Mouse (Mus musculus): Measurements from ENCODE around the gene Bricd5. TPM values are rescaled to one million over a fixed set of nuclear protein-coding genes. Genes with fewer than 3 reads are reported as not detected.

The Bricd5 gene
- polyA plus RNA-seq, 1 experiment from 2014 or later, result not detected

- peaks cover 24% of the 10 kb centered on the region for H3K4me1 ChIP-seq (ENCODE audit: control insufficient read depth, insufficient read depth, low read length)
- no peaks in the 10 kb centered on the region for H3K27me3 ChIP-seq (ENCODE audit: control insufficient read depth, insufficient read depth, low read length)
- WGBS, result 17% methylated on average over 7 of the region's 7 CpGs
- no peak for ATAC-seq (ENCODE audit: insufficient number of reproducible peaks, insufficient read depth, low FRiP score, low read depth)
- H3K4me2 ChIP-seq (replicated peaks; ENCODE audit: low read depth, low read length), result peak overlapping the region; percentile 93
- H3K9ac ChIP-seq (replicated peaks; ENCODE audit: low read depth, low read length), result 0 out of 2 replicates have a peak overlapping the region, but pooled peaks have one; percentile 84
- H3K27ac ChIP-seq (ENCODE audit: low read length), result peak overlapping the region; percentile 52
- peak overlapping the region; percentile 80 for H3K4me3 ChIP-seq (ENCODE audit: low read depth, low read length)
- peaks cover 3% of the 10 kb centered on the region; the same call in 1 of the 2 replicates for H3K36me3 ChIP-seq (ENCODE audit: control insufficient read depth, insufficient read depth, low read length)
- no peaks in the 10 kb centered on the region for H3K9me3 ChIP-seq (ENCODE audit: control insufficient read depth, low read depth, low read length)
These were observed 4.3 kb upstream of the Bricd5 start for GRCm38 (mm10) chr17:24469336-24469909.

GRCm38 (mm10) chr17:24469910-24470602 is 3.6 kb upstream of the Bricd5 start, which contains the start of the genes E4f1 and Pgp:
Gene E4f1 (minus strand): TSS chr17:24470313.
Gene Pgp (plus strand): TSS chr17:24470392.
- Histone ChIP-seq H3K4me2 (replicated peaks; ENCODE audit: low read depth, low read length) (peak within 1 kb of the TSS; percentile 93), H3K36me3 (ENCODE audit: control insufficient read depth, insufficient read depth, low read length) (peaks cover 5% of the 10 kb centered on the region; the same call in 1 of the 2 replicates), H3K9me3 (ENCODE audit: control insufficient read depth, low read depth, low read length) (no peaks in the 10 kb centered on the region), H3K4me3 (ENCODE audit: low read depth, low read length) (peak within 1 kb of the TSS; percentile 80), H3K27ac (ENCODE audit: low read length) (peak within 1 kb of the TSS; percentile 52), H3K9ac (replicated peaks; ENCODE audit: low read depth, low read length) (peak within 1 kb of the TSS; percentile 84), H3K4me1 (ENCODE audit: control insufficient read depth, insufficient read depth, low read length) (peaks cover 24% of the 10 kb centered on the region), H3K27me3 (ENCODE audit: control insufficient read depth, insufficient read depth, low read length) (no peaks in the 10 kb centered on the region)
- ATAC-seq (ENCODE audit: insufficient number of reproducible peaks, insufficient read depth, low FRiP score, low read depth), result peak; percentile 98
- under 1% methylated on average over 75 of the region's 75 CpGs for WGBS

DNA sequence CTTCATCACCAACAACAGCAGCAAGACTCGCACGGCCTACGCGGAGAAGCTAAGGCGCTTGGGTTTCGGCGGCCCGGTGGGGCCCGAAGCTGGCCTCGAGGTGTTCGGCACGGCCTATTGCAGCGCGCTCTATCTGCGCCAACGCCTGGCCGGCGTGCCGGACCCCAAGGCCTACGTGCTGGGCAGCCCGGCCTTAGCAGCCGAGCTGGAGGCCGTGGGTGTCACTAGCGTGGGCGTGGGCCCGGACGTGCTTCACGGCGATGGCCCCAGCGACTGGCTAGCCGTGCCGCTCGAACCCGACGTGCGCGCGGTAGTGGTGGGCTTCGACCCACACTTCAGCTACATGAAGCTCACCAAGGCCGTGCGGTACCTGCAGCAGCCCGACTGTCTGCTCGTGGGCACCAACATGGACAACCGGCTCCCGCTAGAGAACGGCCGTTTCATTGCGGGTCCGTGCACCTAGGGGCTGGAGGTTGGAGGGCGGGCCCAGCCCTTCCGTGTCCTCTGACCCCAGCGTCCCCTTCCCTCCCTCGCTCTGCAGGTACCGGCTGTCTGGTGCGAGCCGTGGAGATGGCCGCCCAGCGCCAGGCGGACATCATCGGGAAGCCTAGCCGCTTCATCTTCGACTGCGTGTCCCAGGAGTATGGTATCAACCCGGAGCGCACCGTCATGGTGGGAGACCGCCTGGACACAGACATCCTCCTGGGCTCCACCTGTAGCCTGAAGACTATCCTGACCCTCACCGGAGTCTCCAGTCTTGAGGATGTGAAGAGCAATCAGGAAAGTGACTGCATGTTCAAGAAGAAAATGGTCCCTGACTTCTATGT is 2.8 kb upstream of the Bricd5 start:
- Histone ChIP-seq H3K36me3 (ENCODE audit: control insufficient read depth, insufficient read depth, low read length) (peaks cover 13% of the 10 kb centered on the region), H3K27me3 (ENCODE audit: control insufficient read depth, insufficient read depth, low read length) (no peaks in the 10 kb centered on the region), H3K27ac (ENCODE audit: low read length) (peak overlapping the region; percentile 52; the same call in 1 of the 2 replicates), H3K4me2 (replicated peaks; ENCODE audit: low read depth, low read length) (peak overlapping the region; percentile 93), H3K4me3 (ENCODE audit: low read depth, low read length) (peak overlapping the region; percentile 80), H3K9ac (replicated peaks; ENCODE audit: low read depth, low read length) (peak overlapping the region; percentile 84), H3K4me1 (ENCODE audit: control insufficient read depth, insufficient read depth, low read length) (peaks cover 24% of the 10 kb centered on the region), H3K9me3 (ENCODE audit: control insufficient read depth, low read depth, low read length) (no peaks in the 10 kb centered on the region)
- WGBS, result 1% methylated on average over 68 of the region's 68 CpGs
- peak; percentile 16; the same call in 1 of the 2 replicates for ATAC-seq (ENCODE audit: insufficient number of reproducible peaks, insufficient read depth, low FRiP score, low read depth)

DNA sequence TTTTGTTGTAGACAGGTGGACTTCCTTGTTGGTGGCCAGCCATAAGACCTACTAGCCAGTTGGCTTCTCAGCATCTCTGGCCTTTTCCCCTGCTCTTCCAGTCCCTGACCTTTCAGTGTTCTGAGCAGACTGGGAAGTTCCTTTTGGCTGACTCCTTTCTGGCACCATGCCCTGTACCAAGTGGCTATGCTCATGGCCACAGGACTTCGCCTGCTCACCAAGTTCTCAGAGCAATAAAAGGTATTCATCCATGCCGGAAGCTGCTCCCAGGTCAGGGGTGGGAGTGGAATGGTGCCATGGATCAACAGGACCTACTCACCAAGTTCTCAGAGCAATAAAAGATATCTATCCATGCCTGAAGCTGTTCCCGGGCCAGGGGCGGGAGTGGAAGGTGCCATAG is 1.2 kb upstream of the Bricd5 start:
- H3K9me3 ChIP-seq (ENCODE audit: control insufficient read depth, low read depth, low read length), result no peaks in the 10 kb centered on the region
- 0 out of 2 replicates have a peak overlapping the region, but pooled peaks have one; percentile 93 for H3K4me2 ChIP-seq (replicated peaks; ENCODE audit: low read depth, low read length)
- peaks cover 24% of the 10 kb centered on the region for H3K4me1 ChIP-seq (ENCODE audit: control insufficient read depth, insufficient read depth, low read length)
- 80% methylated on average over 4 of the region's 4 CpGs for WGBS
- no peak overlapping the region for H3K9ac ChIP-seq (replicated peaks; ENCODE audit: low read depth, low read length)
- no peak overlapping the region for H3K4me3 ChIP-seq (ENCODE audit: low read depth, low read length)
- peaks cover 26% of the 10 kb centered on the region for H3K36me3 ChIP-seq (ENCODE audit: control insufficient read depth, insufficient read depth, low read length)
- no peaks in the 10 kb centered on the region for H3K27me3 ChIP-seq (ENCODE audit: control insufficient read depth, insufficient read depth, low read length)
- peak overlapping the region; percentile 27; the same call in 1 of the 2 replicates for H3K27ac ChIP-seq (ENCODE audit: low read length)
- ATAC-seq (ENCODE audit: insufficient number of reproducible peaks, insufficient read depth, low FRiP score, low read depth), result no peak

- no peak for ATAC-seq (ENCODE audit: insufficient number of reproducible peaks, insufficient read depth, low FRiP score, low read depth)
- peaks cover 26% of the 10 kb centered on the region for H3K36me3 ChIP-seq (ENCODE audit: control insufficient read depth, insufficient read depth, low read length)
- WGBS, result 78% methylated on average over 5 of the region's 5 CpGs
- H3K27ac ChIP-seq (ENCODE audit: low read length), result no peak overlapping the region
- no peak overlapping the region for H3K4me2 ChIP-seq (replicated peaks; ENCODE audit: low read depth, low read length)
- no peaks in the 10 kb centered on the region for H3K27me3 ChIP-seq (ENCODE audit: control insufficient read depth, insufficient read depth, low read length)
- no peaks in the 10 kb centered on the region for H3K9me3 ChIP-seq (ENCODE audit: control insufficient read depth, low read depth, low read length)
- H3K4me3 ChIP-seq (ENCODE audit: low read depth, low read length), result no peak overlapping the region
- H3K9ac ChIP-seq (replicated peaks; ENCODE audit: low read depth, low read length), result no peak overlapping the region
- H3K4me1 ChIP-seq (ENCODE audit: control insufficient read depth, insufficient read depth, low read length), result peaks cover 29% of the 10 kb centered on the region
These were observed 873 bp downstream of the Bricd5 start for GRCm38 (mm10) chr17:24474557-24474956.

DNA sequence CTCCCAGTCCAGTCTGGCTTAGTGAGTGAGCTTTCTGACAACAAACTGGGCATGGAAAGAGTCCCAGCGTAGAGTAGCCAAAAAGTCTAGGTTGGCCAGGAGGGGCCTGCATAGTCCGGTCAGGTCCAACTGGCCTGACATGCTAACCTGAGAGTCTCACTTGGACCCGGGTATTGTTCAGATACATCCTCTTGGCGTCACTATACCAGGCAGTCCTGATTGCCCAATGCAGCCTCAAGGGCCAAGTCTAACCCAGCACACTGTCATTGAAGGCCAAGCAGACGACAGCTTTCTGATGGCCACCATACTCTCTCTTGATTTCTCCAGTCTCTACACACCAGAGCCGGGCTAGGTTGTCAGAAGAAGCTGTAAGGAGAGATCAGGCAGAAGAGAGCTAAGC is 1.9 kb downstream of the Bricd5 start:
- Histone ChIP-seq H3K36me3 (ENCODE audit: control insufficient read depth, insufficient read depth, low read length) (peaks cover 26% of the 10 kb centered on the region), H3K9me3 (ENCODE audit: control insufficient read depth, low read depth, low read length) (no peaks in the 10 kb centered on the region), H3K9ac (replicated peaks; ENCODE audit: low read depth, low read length) (no peak overlapping the region), H3K27ac (ENCODE audit: low read length) (no peak overlapping the region), H3K4me1 (ENCODE audit: control insufficient read depth, insufficient read depth, low read length) (peaks cover 29% of the 10 kb centered on the region), H3K27me3 (ENCODE audit: control insufficient read depth, insufficient read depth, low read length) (no peaks in the 10 kb centered on the region), H3K4me3 (ENCODE audit: low read depth, low read length) (no peak overlapping the region), H3K4me2 (replicated peaks; ENCODE audit: low read depth, low read length) (no peak overlapping the region)
- no peak for ATAC-seq (ENCODE audit: insufficient number of reproducible peaks, insufficient read depth, low FRiP score, low read depth)
- WGBS, result 92% methylated on average over 6 of the region's 6 CpGs

GRCm38 (mm10) chr17:24476022-24476776 is 2.5 kb downstream of the Bricd5 start:
- H3K9ac ChIP-seq (replicated peaks; ENCODE audit: low read depth, low read length), result no peak overlapping the region
- H3K27me3 ChIP-seq (ENCODE audit: control insufficient read depth, insufficient read depth, low read length), result no peaks in the 10 kb centered on the region
- H3K4me3 ChIP-seq (ENCODE audit: low read depth, low read length), result no peak overlapping the region
- H3K36me3 ChIP-seq (ENCODE audit: control insufficient read depth, insufficient read depth, low read length), result peaks cover 26% of the 10 kb centered on the region
- no peak for ATAC-seq (ENCODE audit: insufficient number of reproducible peaks, insufficient read depth, low FRiP score, low read depth)
- H3K9me3 ChIP-seq (ENCODE audit: control insufficient read depth, low read depth, low read length), result no peaks in the 10 kb centered on the region
- H3K27ac ChIP-seq (ENCODE audit: low read length), result no peak overlapping the region
- 95% methylated on average over 10 of the region's 10 CpGs for WGBS
- no peak overlapping the region for H3K4me2 ChIP-seq (replicated peaks; ENCODE audit: low read depth, low read length)
- H3K4me1 ChIP-seq (ENCODE audit: control insufficient read depth, insufficient read depth, low read length), result peaks cover 29% of the 10 kb centered on the region

All from stomach, embryonic 14.5 days (tissue).